Mouse (Mus musculus): ENCODE measurements around the gene C030005K15Rik. TPM values are rescaled to one million over a fixed set of nuclear protein-coding genes. Genes with fewer than 3 reads are reported as not detected.
"Not testable (repeated sequence)": the region's sequence is repeated elsewhere in the genome, so short reads cannot be mapped to it uniquely, and the experiment has no call there.

Gene C030005K15Rik
- not detected for total RNA-seq (2022)

DNA sequence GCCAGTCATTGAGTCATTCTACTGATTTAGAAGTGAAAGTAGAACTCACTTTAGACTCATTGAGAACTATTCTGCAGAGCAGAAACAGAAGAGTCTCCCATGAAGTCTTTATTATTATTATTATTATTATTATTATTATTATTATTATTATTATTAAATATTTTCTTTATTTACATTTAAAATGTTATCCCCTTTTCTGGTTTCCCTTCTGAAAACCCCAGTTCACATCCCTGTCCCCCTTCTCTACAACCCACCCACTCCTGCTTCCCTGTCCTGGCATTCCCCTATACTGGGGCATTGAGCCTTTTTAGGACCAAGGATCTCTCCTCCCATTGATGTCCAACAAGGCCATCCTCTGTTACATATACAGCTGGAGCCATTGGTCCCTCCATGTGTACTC lies at the start of gene C030005K15Rik:
C030005K15Rik (minus strand) TSS at position 101 of the 400 bp plus-strand sequence.
- not testable (repeated sequence) for DNase-seq

DNA sequence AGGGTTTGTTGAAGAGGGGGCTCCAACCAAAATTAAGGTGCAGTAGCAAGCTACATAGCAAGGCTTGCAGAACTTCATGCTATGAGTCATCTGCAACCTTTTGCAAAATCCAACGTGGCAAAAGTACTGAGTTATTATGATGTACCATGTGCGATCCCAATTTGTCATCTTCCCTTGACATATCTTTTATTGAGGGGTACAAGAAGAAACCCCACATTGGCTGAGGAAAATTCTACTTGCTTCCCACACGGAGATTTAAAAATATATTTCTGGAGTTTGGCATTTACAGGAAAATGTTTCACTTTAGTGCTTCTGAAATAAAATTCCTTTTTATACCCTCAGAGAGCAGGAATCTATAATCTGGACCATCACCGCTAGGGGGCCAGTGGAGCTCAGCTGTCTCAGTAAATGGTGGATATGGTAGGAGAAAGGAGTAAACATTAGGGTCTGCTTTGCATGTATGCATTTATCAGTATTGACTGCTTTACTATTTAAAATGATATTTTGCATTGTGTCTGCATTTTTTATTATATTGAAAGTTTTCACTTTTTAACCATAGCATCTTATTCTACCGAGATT lies 41.7 kb upstream of the C030005K15Rik start:
- no peak for DNase-seq

DNA sequence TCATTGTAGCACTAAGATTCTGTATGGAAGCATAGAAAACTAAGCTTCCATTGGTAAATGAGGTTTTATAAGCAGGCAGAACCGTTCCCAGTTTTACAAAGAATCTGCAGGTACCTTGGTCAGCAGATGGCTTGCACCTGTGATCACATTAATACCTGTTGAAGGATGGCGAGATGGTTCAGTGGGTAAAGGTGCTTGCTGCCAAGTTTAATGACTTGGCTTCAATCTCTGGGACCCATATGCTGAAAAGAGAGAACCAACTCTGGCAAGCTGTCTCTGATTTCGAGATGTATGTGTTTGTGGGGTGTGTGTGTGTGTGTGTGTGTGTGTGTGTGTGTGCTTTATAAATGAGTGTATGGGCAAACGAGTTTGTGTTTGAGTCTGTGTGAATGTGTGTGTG lies 27.3 kb upstream of the C030005K15Rik start:
- DNase-seq, result no peak

DNA sequence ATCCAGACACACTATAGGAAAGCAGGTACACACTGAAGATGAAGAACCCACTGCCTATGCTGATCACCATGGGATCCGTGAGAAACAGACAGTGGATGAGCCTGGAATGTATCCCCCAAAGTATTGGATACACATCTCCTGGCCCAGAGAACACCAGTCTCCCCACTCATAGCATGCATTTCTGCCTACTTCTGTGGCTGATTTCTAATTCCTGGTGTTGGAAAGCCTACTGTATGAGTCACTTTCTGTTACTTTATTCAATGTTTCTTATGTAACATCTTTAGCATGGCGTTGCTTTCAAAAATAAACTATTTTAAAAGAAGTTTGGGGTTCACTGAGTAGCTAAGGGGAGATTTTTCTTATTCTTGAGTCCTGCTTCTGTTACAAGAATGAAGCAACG lies 20.7 kb upstream of the C030005K15Rik start:
- no peak for DNase-seq

DNA sequence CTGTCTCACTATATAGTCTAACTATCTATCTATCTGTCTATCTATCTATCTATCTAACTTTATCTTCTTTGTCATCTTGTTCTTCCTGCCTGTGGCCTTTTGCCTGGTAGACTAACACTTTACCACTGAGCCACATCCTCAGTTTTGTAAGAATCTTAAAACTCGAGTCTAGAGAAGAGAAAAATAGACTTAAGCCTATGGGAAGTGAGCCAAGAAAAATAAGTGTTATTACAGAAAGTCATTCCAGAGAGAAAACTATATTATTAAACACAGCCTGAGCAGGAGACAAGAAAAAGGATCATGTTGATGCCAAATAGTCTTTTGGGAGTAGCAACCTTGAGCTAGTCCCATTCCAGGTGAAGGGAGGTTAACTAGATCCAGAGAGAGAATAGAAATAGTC lies 626 bp downstream of the C030005K15Rik start:
- DNase-seq, result no peak

DNA sequence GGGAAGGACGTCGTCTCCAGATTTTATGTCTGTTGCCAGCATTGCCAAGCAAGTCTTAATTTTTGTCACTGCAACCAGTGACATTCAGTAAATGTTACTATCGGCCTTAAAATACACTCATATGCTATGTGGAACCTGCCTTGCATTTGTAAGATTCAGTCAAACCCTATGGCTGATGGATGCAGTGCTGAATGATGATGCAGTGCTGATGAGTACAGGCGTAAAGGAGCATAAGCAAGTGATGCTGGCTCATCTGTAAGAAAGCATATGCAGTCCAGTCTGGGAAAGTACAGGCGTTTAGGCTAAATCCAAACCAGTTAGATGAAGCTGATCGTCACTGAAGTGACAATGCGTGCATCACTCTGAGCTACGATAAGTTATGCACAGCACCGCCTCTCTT lies 3.8 kb downstream of the C030005K15Rik start:
- no peak for DNase-seq

DNA sequence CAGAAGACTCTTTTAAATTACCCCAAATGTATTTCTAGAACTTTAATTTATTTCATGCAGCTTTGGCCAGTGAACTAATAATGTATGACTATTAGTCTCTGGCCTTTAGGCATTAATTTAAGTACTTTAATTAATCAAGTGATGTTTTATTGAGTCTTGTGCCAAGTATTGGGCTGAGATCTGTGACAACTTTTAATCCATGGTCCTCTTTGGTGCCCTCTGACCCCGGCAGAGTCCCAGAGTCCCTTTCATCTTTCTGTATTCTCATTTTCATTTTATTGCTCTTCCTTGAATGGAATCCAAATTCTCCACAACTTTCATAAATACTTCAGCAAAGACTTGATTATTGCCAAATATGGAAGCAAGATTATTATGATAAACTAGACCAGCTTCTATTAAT lies 5.9 kb downstream of the C030005K15Rik start:
- DNase-seq, result no peak

DNA sequence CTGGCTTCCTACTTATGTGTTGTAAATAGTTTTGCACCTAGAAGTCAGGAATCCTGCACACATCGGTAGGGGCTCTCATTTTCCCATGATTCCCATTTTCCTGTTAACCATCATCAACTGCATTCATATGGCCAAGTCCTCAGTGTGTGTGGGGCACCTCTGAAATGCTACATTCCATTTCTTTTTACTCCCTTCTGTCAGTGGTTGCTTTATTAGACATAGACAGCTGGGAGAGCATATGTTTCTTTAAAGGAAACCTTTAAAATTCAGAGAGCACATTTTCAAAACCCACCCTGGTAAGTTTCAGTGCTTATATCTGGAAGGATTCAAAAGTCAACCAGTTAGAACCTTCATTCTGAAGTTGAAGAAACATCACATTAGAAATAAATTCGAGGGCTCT lies 8.5 kb downstream of the C030005K15Rik start:
- no peak for DNase-seq

DNA sequence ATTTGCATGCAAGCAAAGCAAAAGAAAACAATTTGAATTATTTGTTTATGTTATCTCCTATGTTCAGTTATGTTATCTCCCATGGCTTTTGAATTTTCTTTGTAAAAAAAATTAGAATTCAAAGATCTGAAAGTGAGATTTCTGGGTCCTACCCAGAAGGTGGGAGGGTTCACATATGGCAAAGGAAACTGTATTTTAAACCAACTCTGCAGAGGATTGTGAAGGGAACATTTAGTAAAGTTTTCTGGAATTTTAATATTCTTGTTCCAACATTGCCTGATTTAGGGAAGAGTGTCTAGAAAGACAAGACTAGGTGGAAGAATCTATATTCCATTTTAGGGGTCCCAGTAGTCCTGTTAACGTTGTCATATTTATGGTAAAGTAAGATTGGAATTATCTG lies 9.3 kb downstream of the C030005K15Rik start:
- DNase-seq, result no peak

DNA sequence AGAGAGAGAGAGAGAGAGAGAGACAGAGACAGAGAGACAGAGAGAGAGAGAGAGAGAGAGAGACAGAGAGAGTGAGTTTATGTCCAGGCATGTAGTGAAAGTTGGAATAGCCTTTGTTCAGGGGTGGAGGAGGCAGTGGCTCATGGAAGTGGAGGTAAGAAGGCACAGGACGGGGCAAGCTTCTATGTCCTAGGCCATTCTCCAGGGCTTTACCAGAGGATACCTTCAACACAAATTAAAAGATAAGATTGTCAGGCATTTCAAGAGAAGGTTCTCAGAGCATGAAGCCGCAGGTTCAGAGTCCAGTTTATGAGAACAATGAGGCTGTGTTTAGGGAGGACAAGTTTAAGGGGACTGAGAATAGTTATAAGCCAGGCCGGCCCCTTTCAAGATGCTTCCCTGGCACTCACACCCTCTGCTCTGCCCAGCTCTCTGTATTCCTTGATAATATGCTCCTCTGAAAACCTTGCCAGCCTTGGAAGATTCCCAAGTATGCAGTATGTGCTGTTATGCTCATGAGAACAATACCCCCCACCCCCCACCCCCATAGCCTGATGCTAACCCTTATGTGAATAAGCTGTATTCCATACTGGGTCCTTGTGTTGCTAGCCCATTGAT lies 11.2 kb downstream of the C030005K15Rik start:
- no peak for DNase-seq

DNA sequence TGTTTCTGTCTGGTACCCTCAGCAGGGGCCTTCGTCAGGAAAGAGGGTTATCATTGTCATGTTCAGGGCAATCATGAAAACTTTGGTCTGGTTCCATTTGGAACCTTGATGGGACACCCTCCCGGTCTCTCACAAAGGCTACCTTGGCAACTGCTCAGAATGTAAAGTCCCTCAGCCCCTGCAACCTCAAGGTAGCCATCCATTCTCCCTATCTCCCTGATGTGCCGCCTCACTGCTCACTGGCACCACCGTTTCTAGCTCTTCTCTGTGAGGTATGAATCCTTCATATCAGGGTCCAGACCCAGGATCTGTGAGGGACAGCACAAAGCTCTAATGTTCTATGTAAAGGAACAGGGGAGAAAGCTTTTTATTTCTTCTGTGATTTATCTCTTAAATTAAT lies 12.0 kb downstream of the C030005K15Rik start:
- no peak for DNase-seq

DNA sequence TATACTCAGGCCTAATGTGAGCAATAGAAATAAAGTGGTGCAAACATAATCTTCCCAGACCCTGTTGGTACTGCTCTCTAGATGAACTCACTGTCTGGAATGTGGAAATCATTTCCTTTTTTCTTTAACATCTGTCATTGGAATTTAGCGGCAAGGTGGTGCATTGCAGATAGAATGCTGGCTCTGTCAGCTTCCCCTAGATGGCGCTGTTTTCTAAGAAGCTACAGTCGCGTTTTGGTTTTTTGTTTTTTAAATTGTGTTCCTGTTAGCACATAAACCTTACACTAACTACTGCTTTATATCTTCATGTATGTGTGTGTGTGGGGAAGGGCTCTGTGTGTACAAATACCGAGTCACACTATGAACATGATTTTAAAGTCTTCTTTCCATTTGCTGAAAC lies 13.9 kb downstream of the C030005K15Rik start:
- DNase-seq, result no peak

DNA sequence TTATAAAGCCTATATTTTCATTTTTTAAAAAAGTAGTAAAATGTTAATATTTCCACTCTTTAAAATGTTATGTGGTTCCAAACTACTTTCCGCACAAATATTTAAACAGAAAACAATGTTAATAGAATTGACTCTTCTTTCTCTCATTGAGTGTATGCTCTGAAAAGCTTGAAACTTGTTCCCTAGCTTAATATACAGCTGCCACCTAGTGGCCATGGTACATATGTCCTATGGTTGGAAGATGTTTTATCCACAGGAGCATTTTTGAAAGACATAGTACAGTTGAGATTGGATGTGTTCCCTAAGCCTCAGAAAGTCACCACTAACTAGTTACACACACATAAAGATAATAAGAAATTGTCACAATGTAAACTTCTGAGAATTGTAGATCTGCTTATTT lies 22.0 kb downstream of the C030005K15Rik start:
- DNase-seq, result no peak

DNA sequence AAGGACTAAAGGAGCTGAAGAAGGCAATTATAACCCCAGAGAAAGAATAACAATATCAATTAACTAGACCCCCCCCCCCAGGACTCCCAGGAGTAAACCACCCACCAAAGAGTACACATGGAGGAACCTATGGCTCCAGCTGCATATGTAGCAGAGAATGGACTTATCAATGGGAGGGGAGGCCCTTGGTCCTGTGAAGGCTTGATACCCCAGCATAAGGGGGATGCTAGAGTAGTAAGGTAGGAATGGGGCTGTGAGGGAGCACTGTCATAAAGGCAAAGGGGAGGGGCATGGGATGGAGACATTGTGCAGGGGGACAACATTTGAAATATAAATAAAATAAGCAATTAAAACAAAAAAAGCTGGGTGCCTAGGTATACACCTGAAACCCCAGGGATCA lies 24.2 kb downstream of the C030005K15Rik start:
- DNase-seq, result no peak

DNA sequence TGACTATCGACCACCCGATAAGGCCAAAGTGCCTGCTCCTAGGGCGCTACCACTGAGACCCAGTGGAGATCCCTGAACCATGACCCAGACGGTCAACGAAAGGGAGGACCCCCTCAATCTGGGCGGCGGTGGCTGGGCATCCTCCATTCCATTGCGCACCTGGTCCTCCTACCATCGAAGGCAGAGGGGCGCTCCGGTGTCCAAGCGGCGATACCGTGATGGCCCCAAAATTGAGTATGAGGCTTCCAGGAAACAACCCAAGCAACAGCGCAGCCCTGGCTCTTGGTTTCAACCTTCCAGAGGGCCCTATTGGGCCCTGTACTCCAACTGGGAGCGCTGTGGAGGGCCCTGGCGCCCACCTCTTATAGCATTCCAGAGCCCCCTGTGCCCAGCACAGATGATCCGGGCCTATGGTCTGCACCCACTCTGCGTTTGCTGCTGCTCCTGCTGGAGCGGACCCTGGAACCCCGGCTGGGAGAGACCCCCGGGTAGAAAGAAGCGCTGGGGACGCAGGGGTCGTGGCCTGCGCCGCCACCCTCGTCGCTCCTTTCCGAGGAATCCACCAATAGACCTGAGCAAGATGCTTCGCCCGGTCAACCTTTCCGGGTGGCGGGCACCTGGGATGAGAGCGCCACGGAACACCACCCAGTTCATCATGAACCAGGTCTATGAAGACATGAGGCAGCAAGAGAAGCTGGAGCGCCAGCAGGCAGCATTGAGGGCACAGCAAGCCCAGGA lies 33.0 kb downstream of the C030005K15Rik start:
- no peak for DNase-seq

DNA sequence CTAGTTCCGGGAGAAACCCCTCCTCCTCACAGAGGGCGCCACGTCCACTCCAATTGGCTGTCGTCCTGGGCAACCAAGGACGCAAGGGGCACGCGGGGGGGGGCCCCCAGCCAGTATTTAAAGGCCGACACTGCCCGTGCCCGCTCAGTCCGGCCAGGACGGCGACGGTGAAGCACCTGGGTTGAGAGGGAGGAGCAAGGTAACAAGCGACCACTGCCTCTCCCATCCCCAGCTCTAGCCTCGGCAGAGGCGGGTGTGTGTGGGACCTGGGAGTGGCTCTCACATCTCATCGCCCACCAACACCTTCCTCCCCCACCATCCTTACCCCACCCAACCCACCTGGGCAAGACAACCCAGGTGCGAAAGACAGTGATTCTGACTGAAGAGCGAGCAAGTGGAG lies 33.6 kb downstream of the C030005K15Rik start, which contains the start of gene Ccer1:
Ccer1 (plus strand) TSS at position 147 of the 400 bp plus-strand sequence.
- DNase-seq, result no peak

DNA sequence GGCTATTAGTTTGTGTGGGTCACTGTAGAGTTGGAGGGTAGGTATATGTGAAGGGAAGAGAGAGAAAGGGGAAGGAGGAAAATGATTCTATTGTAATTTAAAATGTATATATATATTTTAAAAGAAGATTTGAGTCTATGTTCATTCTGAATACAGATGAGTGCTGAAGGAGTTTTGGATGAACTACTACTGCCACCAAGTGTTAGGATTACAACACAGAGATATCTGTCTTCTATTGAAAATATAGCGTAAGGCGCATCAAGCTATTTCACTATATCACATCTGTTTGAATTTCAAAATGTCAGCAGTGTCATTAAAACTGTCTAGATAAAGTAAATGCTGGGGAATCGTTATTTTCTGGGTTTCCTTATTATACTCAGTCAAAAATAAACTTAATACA lies 37.1 kb downstream of the C030005K15Rik start:
- no peak for DNase-seq

DNA sequence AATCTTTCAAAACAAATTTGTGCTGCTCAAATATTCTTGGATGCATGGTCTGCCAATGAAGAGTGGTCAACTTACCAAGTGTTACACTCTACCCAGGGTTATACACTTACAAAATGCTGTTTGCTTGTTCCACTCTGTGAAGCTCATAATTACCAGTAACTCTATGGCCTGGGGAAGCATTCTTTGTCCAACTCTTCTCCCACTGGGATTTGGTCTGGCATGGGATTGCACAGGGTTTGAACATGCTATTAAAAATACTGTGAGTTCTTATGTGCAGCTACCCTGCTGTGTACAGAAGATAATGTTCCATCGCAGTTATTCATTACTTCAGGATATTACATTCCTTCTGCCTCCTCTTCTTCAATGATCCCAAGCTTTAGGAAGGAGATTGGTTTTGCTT lies 39.4 kb downstream of the C030005K15Rik start:
- no peak for DNase-seq

DNA sequence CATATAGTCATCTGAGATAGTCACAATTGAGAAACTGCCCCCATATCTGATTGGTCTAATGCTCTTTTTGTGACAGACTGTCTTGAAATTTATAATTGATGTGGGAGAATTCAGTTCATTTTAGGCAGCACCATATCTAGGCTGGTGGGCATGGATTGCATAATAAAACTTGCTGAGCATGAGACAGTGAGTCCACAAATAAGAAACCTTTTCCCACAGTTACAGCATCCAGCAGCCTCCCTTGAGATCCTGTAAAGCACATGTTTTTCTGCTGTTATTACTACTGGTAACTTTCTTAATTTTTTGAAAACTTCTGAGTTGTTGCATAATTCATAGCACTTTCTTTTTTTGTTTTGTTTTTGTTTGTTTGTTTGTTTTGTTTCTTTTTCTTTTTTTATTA lies 43.6 kb downstream of the C030005K15Rik start:
- no peak for DNase-seq

Other genes with a start within 250 kb of the C030005K15Rik start
- 100 to 1,000 TPM; 161 to 333 (median 210) TPM for gene Dcn, start 247.1 kb downstream of the C030005K15Rik start, total RNA-seq (2022)
- 10 to 100 TPM; 12.1 to 24.6 (median 20.5) TPM for gene Lum, start 161.6 kb downstream of the C030005K15Rik start, total RNA-seq (2022)
- not detected for gene Kera, start 119.9 kb downstream of the C030005K15Rik start, total RNA-seq (2022)
- under 1 TPM in 3 of 4 experiments, not detected in 1; 0.18 to 0.23 (median 0.21) TPM for gene Epyc, start 82.7 kb downstream of the C030005K15Rik start, total RNA-seq (2022)
- not detected for gene Ccer1, start 33.7 kb downstream of the C030005K15Rik start, total RNA-seq (2022)